Mouse (Mus musculus): Measurements from ENCODE around the gene Cpm. TPM values are rescaled to one million over a fixed set of nuclear protein-coding genes. Genes with fewer than 3 reads are reported as not detected.

Cpm gene
- total and polyA plus RNA-seq, 2 experiments = 0.80 to 1.4 TPM

GRCm38 (mm10) chr10:117630810-117631209 lies 1.5 kb downstream of the Cpm start:
- peaks cover 3% of the 10 kb centered on the region; the same call in 1 of the 2 replicates for H3K27me3 ChIP-seq (ENCODE audit: control insufficient read depth, insufficient read depth, low read length)

GRCm38 (mm10) chr10:117631562-117632259 lies 2.4 kb downstream of the Cpm start:
- H3K4me3 ChIP-seq (ENCODE audit: insufficient read depth, low read depth, low read length) = no peak overlapping the region
- TF ChIP-seq CTCF (IDR thresholded peaks at IDR 0.05; ENCODE audit: low read depth, low read length) (no peak), POLR2A (IDR thresholded peaks at IDR 0.05; ENCODE audit: extremely low read depth, insufficient read depth, low read length) (no peak)
- H3K79me2 ChIP-seq (ENCODE audit: control insufficient read depth, insufficient read depth, low read length) = no peaks in the 10 kb centered on the region
- 81% methylated on average over 16 of the region's 16 CpGs for whole genome bisulfite sequencing
- DNase-seq (ENCODE audit: extremely low read depth, low read depth, low spot score) = no peak
- no peak overlapping the region for H3K9ac ChIP-seq (ENCODE audit: low read depth, low read length)
- H3K36me3 ChIP-seq (ENCODE audit: control insufficient read depth, insufficient read depth, low read length) = no peaks in the 10 kb centered on the region
- peaks cover 3% of the 10 kb centered on the region; the same call in 1 of the 2 replicates for H3K27me3 ChIP-seq (ENCODE audit: control insufficient read depth, insufficient read depth, low read length)
- H3K4me1 ChIP-seq (ENCODE audit: control insufficient read depth, insufficient read depth, low read length) = peaks cover 7% of the 10 kb centered on the region
- H3K27ac ChIP-seq (replicated peaks; ENCODE audit: insufficient read depth, low read depth, low read length) = no peak overlapping the region

More at GRCm38 (mm10) chr10:117630810-117631209, 1.5 kb downstream of the Cpm start:
- Histone ChIP-seq H3K27ac (replicated peaks; ENCODE audit: insufficient read depth, low read depth, low read length) (no peak overlapping the region), H3K79me2 (ENCODE audit: control insufficient read depth, insufficient read depth, low read length) (no peaks in the 10 kb centered on the region), H3K4me3 (ENCODE audit: insufficient read depth, low read depth, low read length) (no peak overlapping the region), H3K4me1 (ENCODE audit: control insufficient read depth, insufficient read depth, low read length) (peaks cover 8% of the 10 kb centered on the region), H3K9ac (ENCODE audit: low read depth, low read length) (no peak overlapping the region), H3K36me3 (ENCODE audit: control insufficient read depth, insufficient read depth, low read length) (no peaks in the 10 kb centered on the region)
- no peak for DNase-seq (ENCODE audit: extremely low read depth, low read depth, low spot score)
- 71% methylated on average over 2 of the region's 2 CpGs for WGBS
- TF ChIP-seq CTCF (IDR thresholded peaks at IDR 0.05; ENCODE audit: low read depth, low read length) = no peak
- no peak for TF ChIP-seq POLR2A (IDR thresholded peaks at IDR 0.05; ENCODE audit: extremely low read depth, insufficient read depth, low read length)

GRCm38 (mm10) chr10:117632394-117632793 lies 3.1 kb downstream of the Cpm start:
- peaks cover 7% of the 10 kb centered on the region for H3K4me1 ChIP-seq (ENCODE audit: control insufficient read depth, insufficient read depth, low read length)
- no peaks in the 10 kb centered on the region for H3K36me3 ChIP-seq (ENCODE audit: control insufficient read depth, insufficient read depth, low read length)
- no peak overlapping the region for H3K4me3 ChIP-seq (ENCODE audit: insufficient read depth, low read depth, low read length)
- H3K27me3 ChIP-seq (ENCODE audit: control insufficient read depth, insufficient read depth, low read length) = peaks cover 3% of the 10 kb centered on the region; the same call in 1 of the 2 replicates
- no peaks in the 10 kb centered on the region for H3K79me2 ChIP-seq (ENCODE audit: control insufficient read depth, insufficient read depth, low read length)
- no peak overlapping the region for H3K9ac ChIP-seq (ENCODE audit: low read depth, low read length)
- no peak overlapping the region for H3K27ac ChIP-seq (replicated peaks; ENCODE audit: insufficient read depth, low read depth, low read length)
- no peak for TF ChIP-seq CTCF (IDR thresholded peaks at IDR 0.05; ENCODE audit: low read depth, low read length)
- no peak for TF ChIP-seq POLR2A (IDR thresholded peaks at IDR 0.05; ENCODE audit: extremely low read depth, insufficient read depth, low read length)
- no peak for DNase-seq (ENCODE audit: extremely low read depth, low read depth, low spot score)
- WGBS = 95% methylated on average over 4 of the region's 4 CpGs

GRCm38 (mm10) chr10:117633564-117634208 lies 4.4 kb downstream of the Cpm start:
- Histone ChIP-seq H3K27me3 (ENCODE audit: control insufficient read depth, insufficient read depth, low read length) (peaks cover 3% of the 10 kb centered on the region; the same call in 1 of the 2 replicates), H3K4me3 (ENCODE audit: insufficient read depth, low read depth, low read length) (no peak overlapping the region), H3K4me1 (ENCODE audit: control insufficient read depth, insufficient read depth, low read length) (peaks cover 6% of the 10 kb centered on the region), H3K36me3 (ENCODE audit: control insufficient read depth, insufficient read depth, low read length) (no peaks in the 10 kb centered on the region), H3K79me2 (ENCODE audit: control insufficient read depth, insufficient read depth, low read length) (no peaks in the 10 kb centered on the region), H3K9ac (ENCODE audit: low read depth, low read length) (no peak overlapping the region), H3K27ac (replicated peaks; ENCODE audit: insufficient read depth, low read depth, low read length) (no peak overlapping the region)
- DNase-seq (ENCODE audit: extremely low read depth, low read depth, low spot score) = no peak
- 89% methylated on average over 5 of the region's 5 CpGs for WGBS
- no peak for TF ChIP-seq POLR2A (IDR thresholded peaks at IDR 0.05; ENCODE audit: extremely low read depth, insufficient read depth, low read length)
- no peak for TF ChIP-seq CTCF (IDR thresholded peaks at IDR 0.05; ENCODE audit: low read depth, low read length)

- no peak overlapping the region for H3K27ac ChIP-seq (replicated peaks; ENCODE audit: insufficient read depth, low read depth, low read length)
- H3K4me1 ChIP-seq (ENCODE audit: control insufficient read depth, insufficient read depth, low read length) = peaks cover 3% of the 10 kb centered on the region
- H3K79me2 ChIP-seq (ENCODE audit: control insufficient read depth, insufficient read depth, low read length) = no peaks in the 10 kb centered on the region
- no peak for DNase-seq (ENCODE audit: extremely low read depth, low read depth, low spot score)
- no peaks in the 10 kb centered on the region for H3K36me3 ChIP-seq (ENCODE audit: control insufficient read depth, insufficient read depth, low read length)
- H3K27me3 ChIP-seq (ENCODE audit: control insufficient read depth, insufficient read depth, low read length) = peaks cover 3% of the 10 kb centered on the region; the same call in 1 of the 2 replicates
- TF ChIP-seq POLR2A (IDR thresholded peaks at IDR 0.05; ENCODE audit: extremely low read depth, insufficient read depth, low read length) (no peak), CTCF (IDR thresholded peaks at IDR 0.05; ENCODE audit: low read depth, low read length) (no peak)
- 86% methylated on average over 10 of the region's 10 CpGs for WGBS
- no peak overlapping the region for H3K9ac ChIP-seq (ENCODE audit: low read depth, low read length)
- no peak overlapping the region for H3K4me3 ChIP-seq (ENCODE audit: insufficient read depth, low read depth, low read length)
These were observed 5.2 kb downstream of the Cpm start for GRCm38 (mm10) chr10:117634323-117635030.

All from liver, adult 2 months (tissue).